Mouse (Mus musculus) granulocyte monocyte progenitor cell, adult 5-6 weeks (primary cell): Measurements from ENCODE around the gene Psma6. TPM values are rescaled to one million over a fixed set of nuclear protein-coding genes. Genes with fewer than 3 reads are reported as not detected.
A peak's percentile ranks its signal among the peaks of the same experiment; 100 is the strongest.

Experiments used
- ATAC-seq: replicated peaks from 2 replicates; pipeline ENCODE4 v1.8.0; 2016; ENCODE audit warnings: mild to moderate bottlenecking, moderate TSS enrichment, inconsistent platforms; ENCODE audit not compliant: poor library complexity, severe bottlenecking
- total RNA-seq, 2 experiments: library from RNA; stranded (forward) in 1 of 2; stranded (reverse) in 1 of 2; fragments of 200-712, 200-1000 nt in 1 of 2; fragments of >200 nt in 1 of 2; fragmentation: Nextera tagmentation in 1 of 2; gene quantifications; 2 replicates each; pipeline ENCODE4 v1.2.3; 2014 to 2017

Psma6 gene
- total RNA-seq, 2 experiments from 2014 or later = 381 to 383 TPM

- peak; percentile 28; the same call in 1 of the 2 replicates for ATAC-seq
These were observed 49.9 kb downstream of the Psma6 start for GRCm38 (mm10) chr12:55433802-55434435.

DNA sequence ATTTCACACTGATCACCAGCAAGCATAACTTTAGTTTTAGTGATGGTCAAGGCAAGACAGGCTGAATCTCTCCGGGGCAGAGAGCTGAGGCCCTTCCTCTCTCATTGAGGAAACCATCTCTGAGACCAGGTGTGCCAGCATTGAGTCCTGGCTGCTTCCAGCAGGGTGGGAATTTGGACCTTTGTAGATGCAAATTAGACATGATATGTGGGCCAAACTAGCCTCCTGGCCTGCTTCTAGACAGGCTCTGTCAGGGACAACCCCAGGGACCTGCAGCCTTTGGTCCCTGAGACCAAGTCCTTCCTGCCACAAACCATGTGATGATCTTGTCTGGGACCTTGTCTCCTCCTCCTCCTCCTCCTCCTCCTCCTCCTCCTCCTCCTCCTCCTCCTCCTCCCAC, 51.1 kb downstream of the Psma6 start:
- no peak for ATAC-seq

- peak; percentile 80 for ATAC-seq
These were observed 53.3 kb downstream of the Psma6 start for GRCm38 (mm10) chr12:55437122-55437826.

GRCm38 (mm10) chr12:55438058-55438457, 54.0 kb downstream of the Psma6 start:
- ATAC-seq = no peak

GRCm38 (mm10) chr12:55438611-55439137, 54.7 kb downstream of the Psma6 start:
- ATAC-seq = peak; percentile 13; the same call in 1 of the 2 replicates

DNA sequence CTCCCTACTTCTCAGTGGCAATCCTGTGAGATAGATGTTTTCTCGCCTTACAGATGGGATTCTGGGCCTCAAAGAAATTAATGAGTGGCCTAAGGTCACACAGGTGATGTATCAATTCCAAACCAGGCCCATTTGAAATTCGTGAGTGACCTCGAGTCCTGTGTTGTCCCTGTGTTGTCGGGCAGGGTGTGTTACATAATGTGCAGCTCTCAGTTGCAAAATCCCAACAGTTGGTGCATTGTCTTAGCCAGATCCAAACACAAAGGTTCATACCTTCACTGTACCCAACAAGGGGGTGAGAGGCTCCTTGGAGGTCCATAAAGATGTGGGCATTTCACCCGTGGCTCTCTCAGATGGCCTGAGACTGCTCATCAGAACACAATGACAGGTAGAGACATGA, 56.4 kb downstream of the Psma6 start:
- 0 out of 2 replicates have a peak, but pooled peaks have one; percentile 2 for ATAC-seq

DNA sequence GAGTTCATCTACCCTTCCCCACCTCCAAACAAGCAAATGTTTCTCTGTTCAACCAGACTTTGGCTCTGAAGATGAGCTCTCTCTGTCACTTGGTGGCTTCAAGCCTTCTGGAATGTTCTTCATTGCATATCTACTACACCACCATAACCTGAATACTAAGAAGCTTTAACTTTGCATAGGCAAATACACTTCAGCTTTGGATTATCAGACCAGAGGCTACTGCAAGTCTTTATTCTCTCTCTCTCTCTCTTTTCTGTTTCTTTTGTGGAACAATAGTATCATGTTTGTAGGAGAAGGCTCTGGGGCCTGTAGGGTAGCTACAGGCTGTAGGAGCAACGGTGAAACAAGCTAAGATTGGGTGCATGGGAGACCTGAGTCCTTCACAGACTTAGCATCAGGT, 58.2 kb downstream of the Psma6 start:
- no peak for ATAC-seq

GRCm38 (mm10) chr12:55442861-55443850, 59.1 kb downstream of the Psma6 start:
- peak; percentile 22; the same call in 1 of the 2 replicates for ATAC-seq

GRCm38 (mm10) chr12:55444031-55444451, 60.0 kb downstream of the Psma6 start:
- ATAC-seq = no peak

DNA sequence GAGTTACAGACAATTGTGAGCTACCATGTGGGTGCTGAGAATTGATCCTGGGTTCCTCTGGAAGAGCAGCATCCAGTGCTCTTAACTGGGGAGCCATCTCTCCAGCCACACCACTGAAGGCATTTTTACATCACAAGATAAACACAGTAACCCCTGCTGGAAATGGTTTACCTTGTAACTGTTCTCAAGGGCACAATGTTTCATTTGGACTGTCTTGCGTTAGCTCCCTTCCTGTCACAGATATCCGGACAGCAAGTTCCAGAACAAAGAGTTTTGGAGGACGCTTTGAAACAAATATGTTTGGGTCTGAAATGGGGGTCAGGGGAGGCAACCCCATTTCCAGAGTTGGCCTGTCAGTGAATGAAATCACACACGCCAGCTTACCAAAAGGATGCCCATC, 61.6 kb downstream of the Psma6 start:
- ATAC-seq = no peak

DNA sequence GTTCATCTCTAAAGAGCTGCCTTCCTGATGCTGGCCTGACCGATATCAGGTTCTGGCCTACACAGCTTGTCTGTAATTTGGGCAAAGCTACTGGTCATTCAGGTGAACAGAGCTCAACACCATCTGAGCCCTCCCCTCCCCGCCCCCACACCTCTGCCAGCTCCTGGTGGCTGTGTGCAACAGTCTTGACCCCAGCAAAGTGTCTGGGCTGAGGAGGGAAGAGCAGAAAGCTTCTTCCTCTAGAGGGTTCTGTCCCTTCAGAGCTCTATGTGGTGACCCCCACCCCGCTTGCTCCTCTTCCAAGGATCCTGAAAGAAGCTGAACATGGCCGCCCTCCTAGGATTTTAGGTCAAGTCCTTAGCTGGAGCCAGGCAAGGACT, 62.3 kb downstream of the Psma6 start:
- no peak for ATAC-seq

DNA sequence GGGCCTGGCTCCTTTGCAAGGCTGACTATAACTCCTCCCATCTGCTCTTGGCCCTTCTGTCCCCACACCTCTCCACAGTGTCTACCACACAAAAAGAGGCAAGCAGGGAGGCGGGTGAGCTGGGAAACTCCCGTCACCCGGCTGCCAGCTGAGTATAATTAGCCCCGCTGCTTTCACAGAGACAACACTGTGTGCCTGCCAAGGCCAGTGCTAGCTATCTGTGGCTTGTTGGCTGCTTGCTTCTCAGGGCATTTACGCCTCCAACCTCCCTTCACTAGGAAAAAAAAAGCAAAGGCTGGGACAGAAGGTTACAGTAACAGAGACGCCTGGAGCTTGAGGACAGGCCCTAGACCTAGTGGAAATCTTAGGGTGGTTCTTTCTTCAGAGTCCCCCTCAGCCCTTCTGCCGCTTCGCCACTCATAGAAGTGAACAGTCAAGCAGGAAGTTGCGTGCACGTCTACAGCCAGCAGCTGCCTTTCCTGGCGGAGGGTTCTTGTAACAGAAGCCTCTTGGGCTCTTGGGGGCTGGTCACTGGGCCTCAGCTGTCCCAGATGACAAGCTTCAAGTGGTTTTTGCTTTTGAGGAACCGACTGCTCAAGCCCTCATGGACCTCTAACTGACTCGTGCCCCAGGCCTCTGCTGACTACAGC, 62.8 kb downstream of the Psma6 start:
- ATAC-seq = peak; percentile 81

DNA sequence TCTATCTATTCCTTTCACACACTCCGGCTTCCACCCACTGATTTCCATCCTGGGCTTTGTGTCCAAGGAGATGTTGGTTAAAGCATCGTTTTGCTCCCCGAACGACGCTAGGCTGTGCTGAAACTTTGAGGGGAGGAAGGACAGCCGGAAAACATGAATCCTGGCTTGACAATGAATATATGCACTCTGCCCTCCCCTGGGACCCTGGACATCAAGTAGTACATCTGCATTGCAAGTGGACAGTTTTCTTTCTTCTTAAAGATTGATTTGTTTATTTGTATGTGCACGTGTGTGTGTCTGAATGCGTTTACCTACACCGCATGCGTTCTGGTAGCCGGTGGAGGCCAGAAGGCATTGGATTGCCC, 63.4 kb downstream of the Psma6 start:
- no peak for ATAC-seq

DNA sequence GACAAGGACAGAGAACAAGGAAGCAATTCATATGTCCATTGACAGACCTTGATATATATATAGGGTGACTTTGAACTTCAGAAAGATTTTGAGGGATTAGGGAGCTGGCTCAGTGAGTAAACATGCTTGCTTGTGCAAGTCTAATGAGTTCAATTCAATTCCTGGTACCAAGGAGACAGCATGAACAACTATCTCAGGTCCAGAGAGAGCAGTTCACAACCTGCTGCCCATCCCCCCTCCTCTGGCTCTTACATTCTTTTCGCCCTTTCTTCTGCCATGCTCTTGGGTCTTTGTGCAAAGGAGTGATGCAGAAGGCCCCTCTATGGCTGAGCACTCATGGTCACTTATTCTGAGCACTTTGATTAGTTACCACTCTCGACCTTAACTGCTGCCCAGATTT, 64.4 kb downstream of the Psma6 start:
- ATAC-seq = no peak

GRCm38 (mm10) chr12:55449048-55449447, 65.0 kb downstream of the Psma6 start:
- ATAC-seq = no peak

- ATAC-seq = peak; percentile 63
These were observed 66.4 kb downstream of the Psma6 start for GRCm38 (mm10) chr12:55450421-55450820.

GRCm38 (mm10) chr12:55452839-55453238, 68.8 kb downstream of the Psma6 start:
- ATAC-seq = no peak

GRCm38 (mm10) chr12:55453924-55454323, 69.9 kb downstream of the Psma6 start:
- ATAC-seq = no peak

- ATAC-seq = no peak
These were observed 71.2 kb downstream of the Psma6 start for GRCm38 (mm10) chr12:55455206-55455605.

DNA sequence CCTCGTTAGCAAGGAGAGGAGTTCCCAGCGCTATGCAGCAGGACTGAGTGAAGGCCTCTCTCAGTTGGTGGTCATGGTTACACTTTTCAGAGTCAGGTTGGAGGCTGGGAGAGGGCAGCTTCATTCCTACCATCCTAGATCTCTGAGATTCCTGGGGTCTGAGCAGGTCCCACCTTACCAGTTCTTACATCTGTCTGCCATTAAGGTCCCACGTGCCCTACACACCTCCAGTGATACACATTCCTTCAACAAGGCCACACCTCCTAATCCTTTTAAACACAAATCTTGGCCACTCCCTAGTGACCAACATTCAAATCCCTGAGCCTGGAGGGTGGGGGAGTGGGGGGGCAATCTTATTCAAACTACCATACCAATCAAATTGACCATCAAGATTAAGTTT, 72.1 kb downstream of the Psma6 start:
- no peak for ATAC-seq
